Mouse (Mus musculus): ENCODE measurements around the gene Mgam.

DNA sequence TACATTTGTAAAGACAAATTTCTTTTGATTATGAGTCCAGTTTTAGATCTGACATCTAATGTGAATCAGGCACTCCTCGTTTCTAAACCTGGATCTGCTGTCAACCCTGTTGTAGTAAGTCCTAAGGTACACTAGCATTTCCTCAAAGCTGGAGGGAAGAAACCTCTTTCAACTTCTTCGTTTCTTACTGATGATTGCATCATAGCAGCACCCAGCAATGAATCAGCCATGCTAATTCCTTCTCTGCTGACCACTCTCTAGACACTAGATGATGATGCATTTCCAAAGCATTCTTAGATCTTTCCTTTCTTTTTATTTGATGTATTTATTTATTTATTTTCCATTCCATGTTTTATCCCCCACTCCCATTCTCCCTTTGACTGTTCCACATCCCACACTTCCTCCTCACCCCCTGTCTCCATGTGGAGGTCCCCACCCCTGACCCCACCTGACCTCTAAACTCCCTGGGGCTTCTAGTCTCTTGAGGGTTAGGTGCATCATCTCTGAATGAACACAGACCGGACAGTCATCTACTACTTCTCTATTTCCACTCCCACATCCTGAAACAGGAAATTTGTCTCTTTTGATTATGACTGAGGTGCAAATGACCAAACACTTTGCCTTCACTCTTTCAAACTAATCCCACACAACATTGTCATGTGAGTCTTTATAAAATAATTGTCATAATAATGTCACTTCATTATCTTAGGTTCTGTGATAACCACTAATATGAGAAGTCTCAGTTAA lies 33.7 kb upstream of the Mgam start:
- TF ChIP-seq POLR2A (IDR thresholded peaks at IDR 0.05; ENCODE audit: insufficient read depth, low read depth, low read length) (no peak), EP300 (IDR thresholded peaks at IDR 0.05; ENCODE audit: insufficient read depth, low read depth, low read length) (no peak)
